Mouse (Mus musculus): ENCODE results near the gene Dpf2.

DNA sequence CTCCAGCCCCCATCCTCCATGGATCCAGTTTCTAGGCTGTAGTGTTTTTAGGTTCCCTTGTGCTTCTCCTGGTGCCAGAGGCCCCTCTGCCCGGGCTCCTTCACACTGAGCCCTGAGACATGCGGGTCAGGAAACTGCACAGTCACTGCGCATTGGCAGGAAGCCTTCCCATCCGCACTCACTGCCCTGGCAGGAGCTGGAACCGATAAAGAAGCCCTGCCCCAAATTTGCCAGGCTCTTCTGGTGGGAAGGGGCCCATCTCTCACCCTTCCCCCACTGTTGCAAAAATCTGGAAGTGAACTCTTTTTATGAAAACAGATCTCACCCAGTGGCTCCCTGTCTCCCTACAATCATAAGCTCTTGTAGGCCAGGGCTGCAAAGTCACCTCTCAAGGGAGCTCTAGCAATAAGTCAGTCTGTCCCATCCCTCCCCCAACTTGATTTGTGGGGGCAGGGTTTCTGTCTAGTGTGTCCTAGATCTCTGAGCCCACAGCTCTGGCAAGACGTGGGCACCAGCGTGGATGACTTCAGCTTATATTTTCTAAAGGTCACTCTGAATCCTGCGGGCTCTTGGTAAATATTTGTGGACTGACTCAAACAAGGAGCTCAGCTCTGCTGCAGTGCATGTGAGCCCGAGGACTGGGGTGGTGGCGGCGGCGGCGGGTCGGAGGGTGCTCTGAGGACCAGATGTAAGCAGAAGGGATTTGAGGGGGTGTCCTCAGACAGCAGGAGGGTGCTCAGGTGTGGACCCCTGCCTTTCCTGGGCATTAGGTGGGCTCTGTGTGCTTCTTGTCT lies 64.6 kb downstream of the Dpf2 start:
- TF ChIP-seq CTCF (IDR thresholded peaks at IDR 0.05; ENCODE audit: low read depth, low read length) (no peak), TAL1 (conservative IDR thresholded peaks at IDR 0.05; ENCODE audit: low read depth, low read length) (no peak), GATA1 (IDR thresholded peaks at IDR 0.05; ENCODE audit: borderline replicate concordance, low read length) (no peak), POLR2AphosphoS5 (IDR thresholded peaks at IDR 0.05; ENCODE audit: insufficient replicate concordance, low read depth, low read length) (no peak), GATA2 (IDR thresholded peaks at IDR 0.05; ENCODE audit: borderline replicate concordance, low read depth, low read length) (no peak)

Measured in G1E (cell line).